Mouse (Mus musculus): Measurements from ENCODE around the gene Prmt7. TPM values are rescaled to one million over a fixed set of nuclear protein-coding genes. Genes with fewer than 3 reads are reported as not detected.
"Not testable (repeated sequence)": the region's sequence is repeated elsewhere in the genome, so short reads cannot be mapped to it uniquely, and the experiment has no call there.

Gene Prmt7
- polyA plus RNA-seq, 1 experiment from 2014 or later: 64.6 TPM

GRCm38 (mm10) chr8:106199596-106199995, 11.1 kb upstream of the Prmt7 start:
- H3K9me3 ChIP-seq (ENCODE audit: control insufficient read depth, low read length); H3K4me2 ChIP-seq (ENCODE audit: low read length); H3K4me3 ChIP-seq (ENCODE audit: low read depth, low read length); ATAC-seq (replicated peaks; ENCODE audit: low FRiP score, low TSS enrichment, low read depth); DNase-seq (ENCODE audit: low spot score); H3K9ac ChIP-seq (ENCODE audit: low read length); H3K4me1 ChIP-seq (replicated peaks; ENCODE audit: control insufficient read depth, insufficient read depth, low read length); H3K27me3 ChIP-seq (replicated peaks; ENCODE audit: control insufficient read depth, insufficient read depth, low read length); H3K27ac ChIP-seq (ENCODE audit: low read depth): not testable (repeated sequence)
- peaks cover 92% of the 10 kb centered on the region for H3K36me3 ChIP-seq (ENCODE audit: control insufficient read depth, insufficient read depth, low read length)
- 89% methylated on average over 3 of the region's 3 CpGs for WGBS

GRCm38 (mm10) chr8:106210035-106210731, 553 bp upstream of the Prmt7 start:
- Histone ChIP-seq H3K27me3 (replicated peaks; ENCODE audit: control insufficient read depth, insufficient read depth, low read length) (no peaks in the 10 kb centered on the region), H3K4me3 (ENCODE audit: low read depth, low read length) (peak overlapping the region; percentile 96), H3K9me3 (ENCODE audit: control insufficient read depth, low read length) (no peaks in the 10 kb centered on the region), H3K27ac (ENCODE audit: low read depth) (peak overlapping the region; percentile 90), H3K9ac (ENCODE audit: low read length) (peak overlapping the region; percentile 93), H3K4me2 (ENCODE audit: low read length) (peak overlapping the region; percentile 84), H3K36me3 (ENCODE audit: control insufficient read depth, insufficient read depth, low read length) (peaks cover 52% of the 10 kb centered on the region), H3K4me1 (replicated peaks; ENCODE audit: control insufficient read depth, insufficient read depth, low read length) (peaks cover 11% of the 10 kb centered on the region)
- WGBS: 1% methylated on average over 32 of the region's 35 CpGs
- DNase-seq (ENCODE audit: low spot score): peak; percentile 58
- peak; percentile 41 for ATAC-seq (replicated peaks; ENCODE audit: low FRiP score, low TSS enrichment, low read depth)

- H3K36me3 ChIP-seq (ENCODE audit: control insufficient read depth, insufficient read depth, low read length): peaks cover 51% of the 10 kb centered on the region
- H3K4me2 ChIP-seq (ENCODE audit: low read length): peak overlapping the region; percentile 84
- WGBS: 6% methylated on average over 13 of the region's 13 CpGs
- no peak for DNase-seq (ENCODE audit: low spot score)
- H3K27me3 ChIP-seq (replicated peaks; ENCODE audit: control insufficient read depth, insufficient read depth, low read length): no peaks in the 10 kb centered on the region
- H3K9me3 ChIP-seq (ENCODE audit: control insufficient read depth, low read length): no peaks in the 10 kb centered on the region
- H3K9ac ChIP-seq (ENCODE audit: low read length): peak overlapping the region; percentile 93
- H3K4me3 ChIP-seq (ENCODE audit: low read depth, low read length): peak overlapping the region; percentile 96
- peaks cover 11% of the 10 kb centered on the region for H3K4me1 ChIP-seq (replicated peaks; ENCODE audit: control insufficient read depth, insufficient read depth, low read length)
- H3K27ac ChIP-seq (ENCODE audit: low read depth): peak overlapping the region; percentile 90
- ATAC-seq (replicated peaks; ENCODE audit: low FRiP score, low TSS enrichment, low read depth): no peak
These were observed 685 bp downstream of the Prmt7 start for GRCm38 (mm10) chr8:106211421-106211820.

- H3K4me3 ChIP-seq (ENCODE audit: low read depth, low read length): no peak overlapping the region
- ATAC-seq (replicated peaks; ENCODE audit: low FRiP score, low TSS enrichment, low read depth): no peak
- H3K4me1 ChIP-seq (replicated peaks; ENCODE audit: control insufficient read depth, insufficient read depth, low read length): peaks cover 11% of the 10 kb centered on the region
- peaks cover 62% of the 10 kb centered on the region for H3K36me3 ChIP-seq (ENCODE audit: control insufficient read depth, insufficient read depth, low read length)
- 97% methylated on average over 3 of the region's 3 CpGs for WGBS
- H3K9ac ChIP-seq (ENCODE audit: low read length): no peak overlapping the region
- H3K27me3 ChIP-seq (replicated peaks; ENCODE audit: control insufficient read depth, insufficient read depth, low read length): no peaks in the 10 kb centered on the region
- H3K9me3 ChIP-seq (ENCODE audit: control insufficient read depth, low read length): no peaks in the 10 kb centered on the region
- no peak overlapping the region for H3K27ac ChIP-seq (ENCODE audit: low read depth)
- no peak for DNase-seq (ENCODE audit: low spot score)
- H3K4me2 ChIP-seq (ENCODE audit: low read length): no peak overlapping the region
These were observed 3.2 kb downstream of the Prmt7 start for GRCm38 (mm10) chr8:106213959-106214358.

- Histone ChIP-seq H3K27me3 (replicated peaks; ENCODE audit: control insufficient read depth, insufficient read depth, low read length) (no peaks in the 10 kb centered on the region), H3K36me3 (ENCODE audit: control insufficient read depth, insufficient read depth, low read length) (peaks cover 92% of the 10 kb centered on the region), H3K4me3 (ENCODE audit: low read depth, low read length) (no peak overlapping the region), H3K4me2 (ENCODE audit: low read length) (no peak overlapping the region), H3K27ac (ENCODE audit: low read depth) (no peak overlapping the region), H3K9ac (ENCODE audit: low read length) (no peak overlapping the region), H3K4me1 (replicated peaks; ENCODE audit: control insufficient read depth, insufficient read depth, low read length) (no peaks in the 10 kb centered on the region), H3K9me3 (ENCODE audit: control insufficient read depth, low read length) (no peaks in the 10 kb centered on the region)
- WGBS: 83% methylated on average over 3 of the region's 3 CpGs
- no peak for ATAC-seq (replicated peaks; ENCODE audit: low FRiP score, low TSS enrichment, low read depth)
- no peak for DNase-seq (ENCODE audit: low spot score)
These were observed 8.9 kb downstream of the Prmt7 start for GRCm38 (mm10) chr8:106219620-106220019.

- Histone ChIP-seq H3K27me3 (replicated peaks; ENCODE audit: control insufficient read depth, insufficient read depth, low read length) (no peaks in the 10 kb centered on the region), H3K36me3 (ENCODE audit: control insufficient read depth, insufficient read depth, low read length) (peaks cover 81% of the 10 kb centered on the region), H3K4me2 (ENCODE audit: low read length) (no peak overlapping the region), H3K4me3 (ENCODE audit: low read depth, low read length) (no peak overlapping the region), H3K4me1 (replicated peaks; ENCODE audit: control insufficient read depth, insufficient read depth, low read length) (no peaks in the 10 kb centered on the region), H3K9me3 (ENCODE audit: control insufficient read depth, low read length) (no peaks in the 10 kb centered on the region), H3K27ac (ENCODE audit: low read depth) (no peak overlapping the region), H3K9ac (ENCODE audit: low read length) (no peak overlapping the region)
- ATAC-seq (replicated peaks; ENCODE audit: low FRiP score, low TSS enrichment, low read depth) (0 out of 2 replicates have a peak, but pooled peaks have one; percentile 8), DNase-seq (ENCODE audit: low spot score) (peak; percentile 76)
- 40% methylated on average over 9 of the region's 9 CpGs for WGBS
These were observed 15.9 kb downstream of the Prmt7 start for GRCm38 (mm10) chr8:106226589-106226988.

GRCm38 (mm10) chr8:106231536-106231935, 20.8 kb downstream of the Prmt7 start:
- no peaks in the 10 kb centered on the region for H3K9me3 ChIP-seq (ENCODE audit: control insufficient read depth, low read length)
- DNase-seq (ENCODE audit: low spot score) (no peak), ATAC-seq (replicated peaks; ENCODE audit: low FRiP score, low TSS enrichment, low read depth) (no peak)
- no peak overlapping the region for H3K4me3 ChIP-seq (ENCODE audit: low read depth, low read length)
- WGBS: 88% methylated on average over 7 of the region's 7 CpGs
- H3K4me2 ChIP-seq (ENCODE audit: low read length): no peak overlapping the region
- H3K4me1 ChIP-seq (replicated peaks; ENCODE audit: control insufficient read depth, insufficient read depth, low read length): no peaks in the 10 kb centered on the region
- no peak overlapping the region for H3K27ac ChIP-seq (ENCODE audit: low read depth)
- no peaks in the 10 kb centered on the region for H3K27me3 ChIP-seq (replicated peaks; ENCODE audit: control insufficient read depth, insufficient read depth, low read length)
- H3K36me3 ChIP-seq (ENCODE audit: control insufficient read depth, insufficient read depth, low read length): peaks cover 67% of the 10 kb centered on the region
- H3K9ac ChIP-seq (ENCODE audit: low read length): no peak overlapping the region

GRCm38 (mm10) chr8:106232751-106233150, 22.0 kb downstream of the Prmt7 start:
- H3K4me1 ChIP-seq (replicated peaks; ENCODE audit: control insufficient read depth, insufficient read depth, low read length): no peaks in the 10 kb centered on the region
- no peak overlapping the region for H3K4me3 ChIP-seq (ENCODE audit: low read depth, low read length)
- no peaks in the 10 kb centered on the region for H3K9me3 ChIP-seq (ENCODE audit: control insufficient read depth, low read length)
- no peaks in the 10 kb centered on the region for H3K27me3 ChIP-seq (replicated peaks; ENCODE audit: control insufficient read depth, insufficient read depth, low read length)
- H3K4me2 ChIP-seq (ENCODE audit: low read length): no peak overlapping the region
- no peak for ATAC-seq (replicated peaks; ENCODE audit: low FRiP score, low TSS enrichment, low read depth)
- no peak overlapping the region for H3K27ac ChIP-seq (ENCODE audit: low read depth)
- H3K36me3 ChIP-seq (ENCODE audit: control insufficient read depth, insufficient read depth, low read length): peaks cover 71% of the 10 kb centered on the region
- WGBS: 71% methylated on average over 3 of the region's 3 CpGs
- H3K9ac ChIP-seq (ENCODE audit: low read length): no peak overlapping the region
- DNase-seq (ENCODE audit: low spot score): no peak
